Mouse (Mus musculus): ENCODE results near the gene Fam208b. TPM values are rescaled to one million over a fixed set of nuclear protein-coding genes. Genes with fewer than 3 reads are reported as not detected.
"Not testable (repeated sequence)": the region's sequence is repeated elsewhere in the genome, so short reads cannot be mapped to it uniquely, and the experiment has no call there.

Fam208b gene
- total RNA-seq, 4 experiments from 2014 or later: 7.1 to 11.8 (median 7.6) TPM

- DNase-seq (ENCODE audit: low spot score in 2 of 2): not testable (repeated sequence)
Observed at GRCm38 (mm10) chr13:3519357-3519756, 91.6 kb downstream of the Fam208b start.

Other genes starting within 250 kb of the Fam208b start
- 100 to 1,000 TPM; 140 to 152 (median 149) TPM for gene Gdi2, start 73.0 kb downstream of the Fam208b start, total RNA-seq (2022)
- gene Asb13, start 22.9 kb upstream of the Fam208b start, total RNA-seq (2022): 10 to 100 TPM; 12.1 to 14.7 (median 13.0) TPM
- gene Calml3, start 193.2 kb upstream of the Fam208b start, total RNA-seq (2022): not detected
- gene Calm4, start 226.6 kb upstream of the Fam208b start, total RNA-seq (2022): 1 to 10 TPM in 2 of 4 experiments, not detected in 2; 1.1 to 2.2 TPM
- not detected for gene Calm5, start 243.1 kb upstream of the Fam208b start, total RNA-seq (2022)

Data from gastrocnemius, adult 8-10 months (tissue).